Mouse (Mus musculus) kidney, embryonic 14.5 days (tissue): Measurements from ENCODE around the gene Itpr3. TPM values are rescaled to one million over a fixed set of nuclear protein-coding genes. Genes with fewer than 3 reads are reported as not detected.

Experiments used
- ATAC-seq: fragments of 200-750 bp; cut with Nextera tagmentation; 2 replicates; pipeline ENCODE4 v1.8.0; 2017; ENCODE audit warnings: moderate number of reproducible peaks, mild to moderate bottlenecking, moderate TSS enrichment, moderate library complexity; ENCODE audit not compliant: low FRiP score, low TSS enrichment
- H3K27ac ChIP-seq: fragments of 300-500 bp; sonication (generic); 2 replicates; pipeline ENCODE4 v1.5.1; 2014; ENCODE audit warnings: low read depth, mild to moderate bottlenecking, low read length, moderate library complexity, mixed read lengths
- H3K27me3 ChIP-seq: fragments of 300-500 bp; sonication (generic); 2 replicates; pipeline ENCODE4 v1.6.1; 2014; ENCODE audit warnings: mild to moderate bottlenecking, low read length; ENCODE audit not compliant: control insufficient read depth, insufficient read depth
- H3K36me3 ChIP-seq: fragments of 300-500 bp; sonication (generic); 2 replicates; pipeline ENCODE4 v1.6.1; 2014; ENCODE audit warnings: low read length, mixed read lengths; ENCODE audit not compliant: control insufficient read depth, insufficient read depth
- H3K4me1 ChIP-seq: fragments of 300-500 bp; sonication (generic); 2 replicates; pipeline ENCODE4 v1.6.1; 2014; ENCODE audit warnings: low read length, mixed read lengths; ENCODE audit not compliant: control insufficient read depth, insufficient read depth
- H3K4me2 ChIP-seq: fragments of 300-500 bp; sonication (generic); replicated peaks from 2 replicates; pipeline ENCODE4 v1.6.1; 2014; ENCODE audit warnings: low read depth, mild to moderate bottlenecking, low read length
- H3K4me3 ChIP-seq: fragments of 300-500 bp; sonication (generic); 2 replicates; pipeline ENCODE4 v1.5.1; 2014; ENCODE audit warnings: mild to moderate bottlenecking, low read length
- H3K9ac ChIP-seq: fragments of 300-500 bp; sonication (generic); 2 replicates; pipeline ENCODE4 v1.6.1; 2014; ENCODE audit warnings: low read depth, mild to moderate bottlenecking, low read length, moderate library complexity
- H3K9me3 ChIP-seq: fragments of 300-500 bp; sonication (generic); 2 replicates; pipeline ENCODE4 v1.6.1; 2016; ENCODE audit warnings: low read length; ENCODE audit not compliant: control insufficient read depth
- WGBS: fragments of 180-500 bp; shearing (Covaris S2); extraction: QIAGEN DNeasy Blood & Tissue Kit; methylation state at CpG from one replicate; pipeline ENCODE4 v1.1.7; 2014; 5-methylcytosine and 5-hydroxymethylcytosine counted together
- polyA plus RNA-seq: library from polyadenylated mRNA; unstranded; fragments of >200 nt; fragmentation: Nextera tagmentation; extraction: Ambion mirVana; gene quantifications from 2 replicates; pipeline ENCODE4 v1.2.1, GENCODE M21; 2014

Gene Itpr3
- polyA plus RNA-seq, result 5.3 and 9.9 TPM in 2 replicates

DNA sequence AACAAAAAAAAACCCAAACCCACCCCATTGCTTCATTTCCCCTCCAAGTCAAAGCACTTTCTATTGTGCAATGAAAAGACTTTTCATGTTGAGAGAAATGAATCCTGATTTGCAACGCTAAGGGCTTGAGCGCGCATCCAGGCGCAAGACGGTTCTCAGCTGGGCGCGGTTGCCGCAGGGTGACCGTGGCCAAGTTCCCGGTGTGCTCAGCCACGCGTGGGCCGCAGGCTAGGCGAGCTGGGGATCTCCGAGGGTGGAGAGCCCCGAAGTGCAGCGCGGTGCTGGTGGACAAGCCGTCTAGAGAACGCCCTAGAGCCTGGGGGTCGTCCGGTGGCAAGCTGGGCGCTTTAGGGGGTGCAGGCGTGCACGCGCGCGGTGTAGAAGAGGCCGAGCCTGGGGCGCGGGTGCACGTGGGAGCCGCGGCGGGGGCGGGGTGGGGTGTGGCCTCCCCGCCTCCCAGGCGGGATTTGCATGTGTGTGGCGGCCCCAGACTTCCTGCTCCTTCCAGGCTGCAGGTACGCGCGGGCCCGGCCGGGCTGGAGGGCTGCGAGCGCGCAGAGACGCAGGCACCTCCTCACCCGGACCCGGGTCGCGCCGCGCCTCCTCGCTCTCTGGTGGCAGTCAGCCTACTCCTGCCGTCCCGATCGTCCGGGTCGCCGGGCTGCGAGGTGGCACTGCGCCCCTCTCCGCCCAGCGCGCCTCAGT, at the start of gene Itpr3:
TSS of gene Itpr3 (plus strand) at position 493 of the 705 bp plus-strand sequence.
- H3K4me3 ChIP-seq, result peak within 1 kb of the TSS; percentile 55
- peak within 1 kb of the TSS; percentile 88 for H3K4me2 ChIP-seq
- H3K36me3 ChIP-seq, result no peaks in the 10 kb centered on the region
- H3K9me3 ChIP-seq, result no peaks in the 10 kb centered on the region
- peaks cover 32% of the 10 kb centered on the region; the same call in 1 of the 2 replicates for H3K4me1 ChIP-seq
- 1% methylated on average over 62 of the region's 66 CpGs for WGBS
- peak within 1 kb of the TSS; percentile 94 for H3K27ac ChIP-seq
- peak; percentile 72 for ATAC-seq
- peak within 1 kb of the TSS; percentile 76 for H3K9ac ChIP-seq
- no peaks in the 10 kb centered on the region; the same call in 1 of the 2 replicates for H3K27me3 ChIP-seq

- H3K4me1 ChIP-seq, result peaks cover 11% of the 10 kb centered on the region; the same call in 1 of the 2 replicates
- no peak for ATAC-seq
- H3K36me3 ChIP-seq, result no peaks in the 10 kb centered on the region
- H3K9me3 ChIP-seq, result no peaks in the 10 kb centered on the region
- 73% methylated on average over 2 of the region's 2 CpGs for WGBS
- no peak overlapping the region for H3K4me2 ChIP-seq
- no peak overlapping the region for H3K9ac ChIP-seq
- H3K27me3 ChIP-seq, result no peaks in the 10 kb centered on the region
- no peak overlapping the region for H3K27ac ChIP-seq
- no peak overlapping the region for H3K4me3 ChIP-seq
Measured at GRCm38 (mm10) chr17:27008277-27008676, 48.8 kb upstream of the Itpr3 start.

DNA sequence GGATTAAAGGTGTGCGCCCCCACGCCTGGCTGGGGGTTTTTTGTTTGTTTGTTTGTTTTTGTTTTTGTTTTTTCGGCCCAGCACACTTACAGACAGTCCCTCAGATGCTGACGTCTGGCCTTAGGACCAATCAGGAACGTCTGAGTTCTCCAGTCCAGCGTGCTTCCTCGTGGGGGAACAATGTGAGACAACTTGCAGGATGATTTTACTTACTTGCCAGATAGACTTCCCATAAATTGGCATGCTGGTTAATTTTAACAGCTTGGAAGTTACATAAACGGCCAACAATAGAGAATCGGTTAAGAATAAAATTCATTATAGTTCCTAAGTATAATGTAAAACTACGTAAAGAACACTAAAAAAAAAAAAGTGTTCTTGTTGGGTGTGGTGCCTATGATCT, 45.9 kb upstream of the Itpr3 start:
- H3K27me3 ChIP-seq, result no peaks in the 10 kb centered on the region
- ATAC-seq, result no peak
- H3K4me2 ChIP-seq, result no peak overlapping the region
- H3K9me3 ChIP-seq, result no peaks in the 10 kb centered on the region
- H3K9ac ChIP-seq, result no peak overlapping the region
- H3K4me3 ChIP-seq, result no peak overlapping the region
- WGBS, result 91% methylated on average over 10 of the region's 10 CpGs
- H3K27ac ChIP-seq, result no peak overlapping the region
- H3K36me3 ChIP-seq, result no peaks in the 10 kb centered on the region
- H3K4me1 ChIP-seq, result peaks cover 11% of the 10 kb centered on the region; the same call in 1 of the 2 replicates

DNA sequence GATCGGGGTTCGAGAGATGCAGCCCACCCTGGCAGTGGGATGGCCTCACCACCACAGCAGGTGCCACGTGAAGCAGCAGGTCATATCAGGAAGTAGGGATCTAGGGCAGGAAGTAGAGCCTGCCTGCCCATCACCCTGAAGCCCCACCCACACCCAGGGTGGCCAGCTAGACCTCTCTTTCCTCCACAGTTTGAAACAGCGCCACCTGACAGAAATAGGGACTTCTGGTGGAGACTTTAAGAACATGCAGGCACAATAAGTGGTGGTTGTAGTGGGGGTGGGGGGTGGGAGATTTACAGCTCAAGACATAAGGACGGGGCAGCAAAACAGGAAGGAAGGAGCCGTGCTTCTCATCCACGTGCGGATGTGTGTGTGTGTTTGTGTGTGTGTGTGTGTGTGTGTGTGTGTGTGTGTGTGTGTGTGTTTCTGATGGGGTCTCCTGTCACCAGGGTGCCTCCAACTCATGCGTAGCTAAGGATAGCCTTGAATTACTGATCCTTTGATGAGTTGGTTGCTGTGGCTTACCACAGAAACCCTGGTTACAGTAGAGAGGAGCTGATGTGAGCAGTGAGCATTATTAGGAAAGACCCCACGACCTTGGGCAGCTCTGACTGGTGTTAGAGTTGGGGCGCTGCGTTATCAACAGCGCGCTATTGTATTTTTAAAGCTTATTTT, 45.0 kb upstream of the Itpr3 start:
- WGBS, result 52% methylated on average over 14 of the region's 14 CpGs
- Histone ChIP-seq H3K36me3 (no peaks in the 10 kb centered on the region), H3K27ac (no peak overlapping the region; the same call in 1 of the 2 replicates), H3K9me3 (no peaks in the 10 kb centered on the region), H3K4me3 (no peak overlapping the region), H3K4me2 (peak overlapping the region; percentile 1; the same call in 1 of the 2 replicates), H3K4me1 (peaks cover 11% of the 10 kb centered on the region; the same call in 1 of the 2 replicates), H3K9ac (no peak overlapping the region), H3K27me3 (no peaks in the 10 kb centered on the region)
- no peak for ATAC-seq

DNA sequence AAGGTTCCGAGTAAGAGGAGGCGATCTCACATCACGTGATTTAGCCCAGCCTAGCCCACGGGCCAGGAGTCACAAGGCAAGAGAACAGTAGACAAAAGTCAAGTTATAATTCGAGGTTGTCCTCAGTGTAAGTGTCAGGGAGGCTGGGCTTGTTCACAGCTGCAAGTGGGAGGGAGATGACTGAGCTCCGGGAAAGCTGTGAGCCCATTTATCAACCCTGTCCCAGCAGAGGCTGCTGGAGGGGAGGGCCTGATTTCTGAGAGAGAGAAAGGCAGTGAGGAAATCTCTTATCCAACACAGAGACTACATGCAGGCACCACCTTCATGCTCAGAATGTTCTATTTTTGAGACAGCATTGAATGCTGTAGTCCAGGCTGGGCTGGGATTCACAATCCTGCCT, 44.2 kb upstream of the Itpr3 start:
- peak overlapping the region; percentile 1; the same call in 1 of the 2 replicates for H3K4me2 ChIP-seq
- no peaks in the 10 kb centered on the region for H3K27me3 ChIP-seq
- WGBS, result 20% methylated on average over 6 of the region's 6 CpGs
- no peak overlapping the region for H3K9ac ChIP-seq
- H3K9me3 ChIP-seq, result no peaks in the 10 kb centered on the region
- ATAC-seq, result peak; percentile 56
- H3K4me3 ChIP-seq, result no peak overlapping the region
- H3K27ac ChIP-seq, result no peak overlapping the region; the same call in 1 of the 2 replicates
- peaks cover 11% of the 10 kb centered on the region; the same call in 1 of the 2 replicates for H3K4me1 ChIP-seq
- H3K36me3 ChIP-seq, result no peaks in the 10 kb centered on the region

- Histone ChIP-seq H3K27ac (peak overlapping the region; percentile 65; the same call in 1 of the 2 replicates), H3K4me3 (peak overlapping the region; percentile 46), H3K9ac (peak overlapping the region; percentile 49; the same call in 1 of the 2 replicates), H3K4me1 (no peaks in the 10 kb centered on the region), H3K4me2 (peak overlapping the region; percentile 58), H3K27me3 (no peaks in the 10 kb centered on the region), H3K36me3 (peaks cover 33% of the 10 kb centered on the region; the same call in 1 of the 2 replicates), H3K9me3 (no peaks in the 10 kb centered on the region)
- WGBS, result 9% methylated on average over 34 of the region's 34 CpGs
- peak; percentile 68 for ATAC-seq
Measured at GRCm38 (mm10) chr17:27017564-27018499, 39.3 kb upstream of the Itpr3 start.

DNA sequence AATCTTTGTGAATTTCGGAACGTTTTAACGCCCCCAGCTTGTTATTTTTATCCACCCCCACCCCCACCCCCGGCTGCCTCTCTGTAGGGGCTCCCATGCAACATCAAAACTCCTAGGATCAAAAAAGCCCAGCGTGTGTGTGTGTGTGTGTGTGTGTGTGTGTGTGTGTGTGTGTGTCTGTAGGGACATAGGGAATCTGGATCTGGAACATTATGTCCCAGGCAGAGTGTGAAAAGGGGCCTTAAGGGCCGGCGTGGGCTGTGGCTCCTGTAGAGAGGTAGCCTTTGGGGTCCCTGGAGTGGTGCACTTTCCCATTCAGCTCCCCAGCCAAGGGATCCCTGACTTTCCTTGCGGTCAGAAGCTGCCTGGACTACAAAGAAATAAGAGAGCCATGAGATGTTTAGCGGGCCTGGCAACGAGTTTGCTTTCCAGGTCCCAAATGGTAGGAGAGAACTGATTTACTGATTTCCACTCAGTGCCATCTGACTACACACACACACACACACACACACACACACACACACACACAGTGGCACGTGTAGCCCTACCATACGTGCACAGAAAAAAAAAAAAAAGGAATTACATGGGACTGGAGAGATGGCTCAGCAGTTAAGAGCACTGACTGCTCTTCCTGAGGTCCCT, 38.4 kb upstream of the Itpr3 start:
- no peaks in the 10 kb centered on the region for H3K9me3 ChIP-seq
- H3K27me3 ChIP-seq, result no peaks in the 10 kb centered on the region
- peak overlapping the region; percentile 46 for H3K4me3 ChIP-seq
- ATAC-seq, result no peak
- peak overlapping the region; percentile 65; the same call in 1 of the 2 replicates for H3K27ac ChIP-seq
- H3K4me1 ChIP-seq, result no peaks in the 10 kb centered on the region
- peak overlapping the region; percentile 49; the same call in 1 of the 2 replicates for H3K9ac ChIP-seq
- peak overlapping the region; percentile 58 for H3K4me2 ChIP-seq
- H3K36me3 ChIP-seq, result peaks cover 36% of the 10 kb centered on the region; the same call in 1 of the 2 replicates
- WGBS, result 35% methylated on average over 12 of the region's 12 CpGs

DNA sequence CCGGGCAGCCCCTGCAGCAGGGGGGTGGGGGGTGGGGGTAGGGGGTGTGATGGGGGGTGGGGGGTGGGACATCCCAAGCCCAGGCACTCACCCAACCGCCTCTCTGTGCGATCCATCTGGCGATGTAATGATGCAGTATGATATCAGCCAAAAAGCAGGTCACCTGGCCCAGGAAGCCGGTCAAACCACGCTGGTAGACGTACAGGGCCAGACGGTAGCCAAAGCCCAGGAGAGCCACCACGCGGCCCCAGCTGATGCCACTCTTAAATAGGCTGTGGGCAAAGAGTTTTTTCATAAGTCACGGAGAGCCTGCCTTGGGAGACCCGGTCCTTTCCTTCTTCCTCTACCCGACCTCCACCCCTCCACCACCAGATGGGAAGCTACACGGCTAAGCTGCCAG, 36.0 kb upstream of the Itpr3 start:
- H3K9ac ChIP-seq, result no peak overlapping the region
- H3K9me3 ChIP-seq, result no peaks in the 10 kb centered on the region
- no peak overlapping the region for H3K4me3 ChIP-seq
- H3K4me2 ChIP-seq, result no peak overlapping the region
- no peak for ATAC-seq
- H3K27me3 ChIP-seq, result no peaks in the 10 kb centered on the region
- H3K27ac ChIP-seq, result no peak overlapping the region
- WGBS, result 96% methylated on average over 14 of the region's 14 CpGs
- H3K4me1 ChIP-seq, result no peaks in the 10 kb centered on the region
- H3K36me3 ChIP-seq, result peaks cover 58% of the 10 kb centered on the region
